Mouse (Mus musculus): Measurements from ENCODE around the gene Rpl3l.

Gene Rpl3l

DNA sequence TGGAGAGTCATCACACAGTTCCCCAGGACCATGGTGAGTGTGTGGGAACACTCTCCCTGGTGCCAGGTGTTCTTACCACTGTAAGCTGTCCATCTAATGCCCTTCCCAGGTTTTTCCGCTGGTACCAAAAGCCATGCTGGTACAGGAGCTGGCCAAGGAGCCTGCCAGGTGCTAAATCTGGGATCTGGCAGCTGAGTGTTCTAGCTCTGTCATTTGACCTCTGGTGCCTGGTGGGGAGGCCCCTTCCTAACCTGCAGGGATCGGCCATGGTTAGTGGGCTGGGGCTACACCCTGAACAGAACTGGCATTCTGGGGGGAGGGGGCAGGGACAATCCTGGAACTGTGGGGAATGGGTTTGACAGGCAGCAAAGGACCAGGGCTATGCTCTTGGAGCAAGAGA, at the start of gene Rpl3l:
Rpl3l (plus strand) TSS at position 203 of the 400 bp plus-strand sequence.
- TF ChIP-seq POU5F1 (IDR thresholded peaks at IDR 0.05; ENCODE audit: borderline replicate concordance, low read length) (no peak), CTCF (conservative IDR thresholded peaks at IDR 0.05; ENCODE audit: low read length) (no peak), NANOG (IDR thresholded peaks at IDR 0.05; ENCODE audit: borderline replicate concordance, low read length) (no peak)
- Histone ChIP-seq H3K9me3 (ENCODE audit: low read length) (no peaks in the 10 kb centered on the region), H3K4me1 (replicated peaks; ENCODE audit: low read depth, low read length) (peaks cover 53% of the 10 kb centered on the region), H3K27me3 (ENCODE audit: insufficient read depth, low read length) (no peaks in the 10 kb centered on the region), H3K36me3 (ENCODE audit: insufficient read depth, low read length) (peaks cover under 1% of the 10 kb centered on the region), H3K4me3 (replicated peaks; ENCODE audit: low read length) (peak within 1 kb of the TSS; percentile 62)

DNA sequence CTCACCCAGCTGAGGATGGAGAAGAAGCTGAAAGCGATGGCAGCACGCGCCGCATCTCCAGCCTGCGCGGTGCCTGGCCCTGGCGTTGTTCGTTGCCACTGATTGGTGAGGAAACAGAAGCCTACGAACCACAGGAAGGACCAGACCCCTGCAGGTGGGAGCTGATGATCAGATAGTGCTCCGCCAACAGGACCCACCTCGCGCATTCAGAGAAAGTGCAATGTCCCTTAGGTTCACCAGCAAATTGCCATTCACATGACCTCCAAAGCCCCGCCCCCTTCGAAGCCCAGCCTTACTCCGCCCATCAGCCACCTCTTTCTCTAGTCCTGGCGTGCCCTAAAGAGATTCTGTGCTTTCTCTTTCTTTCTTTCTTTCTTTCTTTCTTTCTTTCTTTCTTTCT, 41.1 kb upstream of the Rpl3l start:
- H3K36me3 ChIP-seq (ENCODE audit: insufficient read depth, low read length), result peaks cover 10% of the 10 kb centered on the region
- H3K9me3 ChIP-seq (ENCODE audit: low read length), result no peaks in the 10 kb centered on the region
- TF ChIP-seq NANOG (IDR thresholded peaks at IDR 0.05; ENCODE audit: borderline replicate concordance, low read length) (no peak), CTCF (conservative IDR thresholded peaks at IDR 0.05; ENCODE audit: low read length) (no peak), POU5F1 (IDR thresholded peaks at IDR 0.05; ENCODE audit: borderline replicate concordance, low read length) (no peak)
- peaks cover 40% of the 10 kb centered on the region for H3K27me3 ChIP-seq (ENCODE audit: insufficient read depth, low read length)
- peak overlapping the region; percentile 75 for H3K4me3 ChIP-seq (replicated peaks; ENCODE audit: low read length)
- H3K4me1 ChIP-seq (replicated peaks; ENCODE audit: low read depth, low read length), result peaks cover 45% of the 10 kb centered on the region

DNA sequence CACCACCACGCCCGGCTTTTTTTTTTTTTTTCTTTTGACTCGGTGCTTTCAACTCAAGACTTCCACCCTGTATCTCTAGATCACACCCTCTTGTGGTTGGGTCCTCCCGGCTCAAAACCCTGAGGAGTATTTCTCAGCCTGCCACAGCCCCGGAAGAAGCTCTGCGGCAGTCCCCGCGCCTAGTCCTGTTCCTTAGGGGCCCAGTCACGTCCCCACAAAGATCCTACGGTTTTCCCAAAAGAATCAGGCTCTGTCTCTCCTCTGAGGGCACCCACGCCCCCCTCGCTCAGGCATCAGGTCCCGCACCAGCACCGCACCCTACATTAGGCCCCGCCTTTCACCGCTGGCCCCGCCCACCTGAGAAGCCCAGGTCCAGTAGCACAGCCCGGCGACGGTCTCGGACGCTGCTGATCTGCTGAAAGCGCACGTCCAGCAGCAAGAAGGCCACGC, 40.4 kb upstream of the Rpl3l start:
- H3K36me3 ChIP-seq (ENCODE audit: insufficient read depth, low read length), result peaks cover 7% of the 10 kb centered on the region
- no peaks in the 10 kb centered on the region for H3K9me3 ChIP-seq (ENCODE audit: low read length)
- peaks cover 40% of the 10 kb centered on the region for H3K27me3 ChIP-seq (ENCODE audit: insufficient read depth, low read length)
- H3K4me1 ChIP-seq (replicated peaks; ENCODE audit: low read depth, low read length), result peaks cover 49% of the 10 kb centered on the region
- no peak for TF ChIP-seq NANOG (IDR thresholded peaks at IDR 0.05; ENCODE audit: borderline replicate concordance, low read length)
- no peak for TF ChIP-seq CTCF (conservative IDR thresholded peaks at IDR 0.05; ENCODE audit: low read length)
- no peak for TF ChIP-seq POU5F1 (IDR thresholded peaks at IDR 0.05; ENCODE audit: borderline replicate concordance, low read length)
- peak overlapping the region; percentile 69 for H3K4me3 ChIP-seq (replicated peaks; ENCODE audit: low read length)

DNA sequence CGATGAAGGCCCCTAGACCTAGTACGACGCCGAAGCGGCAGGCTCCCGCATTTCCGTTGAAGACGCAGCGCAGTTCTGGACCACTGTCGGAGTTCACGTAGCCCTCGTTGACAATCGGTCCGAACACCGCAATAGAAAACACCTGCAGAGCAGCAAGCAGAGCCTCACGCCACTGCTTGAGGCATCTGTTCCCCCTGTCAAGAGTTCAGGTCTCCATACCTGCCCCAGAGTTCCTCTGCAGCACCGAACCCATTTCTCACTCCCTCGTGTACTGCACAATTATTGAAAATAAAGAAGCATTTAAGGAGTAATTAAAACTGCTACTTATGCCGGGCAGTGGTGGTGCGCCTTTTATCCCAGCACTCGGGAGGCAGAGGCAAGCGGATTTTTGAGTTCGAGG, 40.0 kb upstream of the Rpl3l start:
- H3K4me3 ChIP-seq (replicated peaks; ENCODE audit: low read length), result peak overlapping the region; percentile 69
- H3K36me3 ChIP-seq (ENCODE audit: insufficient read depth, low read length), result peaks cover 8% of the 10 kb centered on the region
- peaks cover 40% of the 10 kb centered on the region for H3K27me3 ChIP-seq (ENCODE audit: insufficient read depth, low read length)
- H3K9me3 ChIP-seq (ENCODE audit: low read length), result no peaks in the 10 kb centered on the region
- peaks cover 53% of the 10 kb centered on the region for H3K4me1 ChIP-seq (replicated peaks; ENCODE audit: low read depth, low read length)
- TF ChIP-seq POU5F1 (IDR thresholded peaks at IDR 0.05; ENCODE audit: borderline replicate concordance, low read length) (no peak), NANOG (IDR thresholded peaks at IDR 0.05; ENCODE audit: borderline replicate concordance, low read length) (no peak), CTCF (conservative IDR thresholded peaks at IDR 0.05; ENCODE audit: low read length) (no peak)

DNA sequence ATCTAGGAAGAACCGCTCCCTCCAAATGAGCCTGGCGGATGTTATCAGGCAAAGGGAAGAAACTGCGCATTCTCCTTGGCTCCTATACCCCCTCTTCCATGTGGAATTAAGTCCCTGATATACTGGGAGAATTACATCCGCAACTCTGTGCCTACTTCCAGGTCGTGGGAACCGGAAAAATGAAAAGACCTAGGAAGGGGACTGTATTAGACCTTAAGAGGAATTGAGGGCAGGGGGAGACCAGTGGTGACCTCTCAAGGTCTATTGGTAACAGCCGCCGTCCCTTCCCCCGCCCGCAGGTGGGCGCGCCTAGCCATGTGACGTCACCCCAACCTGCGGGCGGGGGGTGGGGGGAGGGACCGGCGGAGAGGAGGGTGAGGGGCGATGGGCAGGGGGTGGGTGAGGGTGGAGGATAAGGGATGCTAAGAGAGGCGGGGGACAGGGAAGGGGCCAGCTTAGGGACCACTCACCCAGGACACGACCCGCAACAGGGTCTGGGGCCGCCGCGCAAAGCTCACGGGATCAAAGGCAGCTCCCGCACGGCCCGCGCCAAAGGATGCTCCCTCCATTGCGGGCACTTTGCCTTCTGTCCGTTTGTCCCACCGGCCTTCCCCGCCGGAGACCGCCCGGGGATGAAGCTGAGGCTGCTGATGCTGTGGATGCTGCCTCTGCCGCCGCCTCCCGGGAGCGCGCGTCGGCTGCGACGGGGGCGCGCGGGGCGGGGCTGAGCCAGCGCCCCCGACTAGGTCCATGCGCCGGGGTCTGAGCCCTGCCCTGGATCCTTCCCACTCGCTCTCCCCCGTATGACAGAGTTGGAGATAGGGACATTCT, 38.2 kb upstream of the Rpl3l start, which contains the start of gene Syngr3:
Syngr3 (minus strand) TSS at position 705 of the 831 bp plus-strand sequence.
- Histone ChIP-seq H3K36me3 (ENCODE audit: insufficient read depth, low read length) (peaks cover 22% of the 10 kb centered on the region), H3K4me3 (replicated peaks; ENCODE audit: low read length) (peak within 1 kb of the TSS; percentile 87), H3K4me1 (replicated peaks; ENCODE audit: low read depth, low read length) (peaks cover 67% of the 10 kb centered on the region), H3K9me3 (ENCODE audit: low read length) (no peaks in the 10 kb centered on the region), H3K27me3 (ENCODE audit: insufficient read depth, low read length) (peaks cover 40% of the 10 kb centered on the region)
- no peak for TF ChIP-seq CTCF (conservative IDR thresholded peaks at IDR 0.05; ENCODE audit: low read length)
- TF ChIP-seq NANOG (IDR thresholded peaks at IDR 0.05; ENCODE audit: borderline replicate concordance, low read length), result no peak
- TF ChIP-seq POU5F1 (IDR thresholded peaks at IDR 0.05; ENCODE audit: borderline replicate concordance, low read length), result no peak

DNA sequence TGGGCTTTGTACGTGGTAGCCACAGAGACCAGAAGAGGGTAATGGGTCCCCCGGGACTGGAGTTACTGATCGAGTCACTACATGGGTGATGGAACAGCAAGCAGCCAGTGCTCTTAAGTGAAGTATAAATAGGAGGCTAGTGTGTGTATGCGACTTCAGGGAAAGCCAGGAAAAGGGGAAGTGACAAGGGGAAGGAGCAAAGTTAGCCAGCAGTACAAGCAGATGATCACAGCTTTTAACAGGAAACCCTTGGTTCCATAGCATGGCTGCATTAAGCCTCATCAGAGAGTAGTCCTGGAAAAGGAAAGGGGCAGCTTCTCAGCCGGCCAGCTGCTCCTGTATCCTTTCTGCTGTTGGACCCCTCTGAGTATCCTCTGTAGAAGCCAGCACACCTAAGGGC, 35.2 kb upstream of the Rpl3l start:
- peaks cover 26% of the 10 kb centered on the region for H3K36me3 ChIP-seq (ENCODE audit: insufficient read depth, low read length)
- H3K4me1 ChIP-seq (replicated peaks; ENCODE audit: low read depth, low read length), result peaks cover 62% of the 10 kb centered on the region
- TF ChIP-seq NANOG (IDR thresholded peaks at IDR 0.05; ENCODE audit: borderline replicate concordance, low read length) (no peak), POU5F1 (IDR thresholded peaks at IDR 0.05; ENCODE audit: borderline replicate concordance, low read length) (no peak), CTCF (conservative IDR thresholded peaks at IDR 0.05; ENCODE audit: low read length) (no peak)
- H3K4me3 ChIP-seq (replicated peaks; ENCODE audit: low read length), result no peak overlapping the region
- peaks cover 38% of the 10 kb centered on the region for H3K27me3 ChIP-seq (ENCODE audit: insufficient read depth, low read length)
- no peaks in the 10 kb centered on the region for H3K9me3 ChIP-seq (ENCODE audit: low read length)

DNA sequence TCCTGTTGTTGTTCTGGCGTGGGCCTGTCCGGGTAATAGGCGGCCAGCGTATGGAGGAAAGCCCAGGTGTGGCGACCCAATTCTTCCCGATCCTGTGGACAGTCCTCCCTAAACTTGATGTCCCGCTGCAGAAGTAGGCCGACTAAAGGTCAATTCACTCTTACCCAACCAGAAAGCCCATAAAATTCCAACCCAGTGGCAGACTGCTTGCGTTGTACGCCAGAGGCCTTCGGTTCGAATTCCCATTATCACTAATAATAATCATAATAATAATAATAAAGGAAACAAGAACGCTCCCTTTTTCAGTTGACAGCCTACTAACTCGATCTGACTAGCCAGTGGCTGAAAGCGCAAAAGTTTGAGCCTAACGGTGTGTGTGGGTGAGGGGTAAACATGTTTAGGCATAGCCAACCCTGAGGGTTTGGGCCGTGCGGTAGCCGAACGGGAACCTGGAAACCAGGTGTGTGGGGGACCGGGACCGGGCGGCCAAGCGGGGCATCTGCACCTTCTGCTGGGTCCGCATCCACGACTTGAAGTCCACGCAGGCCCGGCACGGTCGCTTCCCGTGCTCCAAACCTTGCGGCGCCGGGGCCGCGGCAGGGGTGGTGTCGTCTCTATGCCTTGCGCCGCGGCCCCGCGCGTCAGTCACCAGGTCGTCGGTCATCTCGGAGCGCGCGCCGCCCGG, 32.2 kb upstream of the Rpl3l start:
- no peaks in the 10 kb centered on the region for H3K9me3 ChIP-seq (ENCODE audit: low read length)
- H3K36me3 ChIP-seq (ENCODE audit: insufficient read depth, low read length), result peaks cover 43% of the 10 kb centered on the region
- peaks cover 66% of the 10 kb centered on the region for H3K4me1 ChIP-seq (replicated peaks; ENCODE audit: low read depth, low read length)
- H3K27me3 ChIP-seq (ENCODE audit: insufficient read depth, low read length), result peaks cover 8% of the 10 kb centered on the region
- H3K4me3 ChIP-seq (replicated peaks; ENCODE audit: low read length), result peak overlapping the region; percentile 95
- TF ChIP-seq NANOG (IDR thresholded peaks at IDR 0.05; ENCODE audit: borderline replicate concordance, low read length), result no peak
- no peak for TF ChIP-seq CTCF (conservative IDR thresholded peaks at IDR 0.05; ENCODE audit: low read length)

DNA sequence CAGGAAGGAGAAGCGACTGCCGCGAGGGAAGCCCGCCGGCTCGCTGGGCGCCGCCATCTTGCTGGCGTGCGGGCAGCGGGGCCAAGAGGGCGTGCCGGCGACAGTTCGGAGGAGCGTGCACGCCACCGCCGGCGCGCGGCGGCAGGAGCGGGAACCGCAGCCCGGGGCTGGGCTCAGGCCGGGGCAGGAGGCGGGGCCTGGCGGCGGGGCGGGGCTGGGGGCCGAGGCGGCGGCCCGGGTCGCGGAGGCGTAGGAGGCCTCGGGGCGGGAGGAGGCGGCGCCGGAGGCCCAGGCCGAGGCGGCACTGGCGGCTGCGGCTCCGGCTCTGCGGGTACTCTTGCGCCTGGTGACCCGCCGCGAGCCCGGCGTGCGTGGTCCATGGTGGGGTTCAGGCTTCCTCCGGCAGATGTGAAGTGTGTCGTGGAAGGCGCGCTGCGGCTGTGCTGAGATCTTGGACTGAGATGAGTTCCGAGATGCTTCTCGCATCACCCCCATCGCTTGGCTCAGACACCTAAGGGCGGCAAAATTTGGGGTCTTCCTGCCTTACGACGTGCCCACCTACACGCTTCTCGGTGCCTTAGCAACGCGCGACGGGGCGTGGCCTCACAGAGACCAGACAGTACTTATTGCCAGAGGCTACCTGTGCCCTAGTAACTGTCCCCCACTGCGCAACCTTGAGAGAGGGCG, 31.5 kb upstream of the Rpl3l start, which contains the start of the genes Gfer and Noxo1:
Gfer (minus strand) TSS at position 146 of the 687 bp plus-strand sequence.
Noxo1 (plus strand) TSS at position 224 of the 687 bp plus-strand sequence.
- peak within 1 kb of the TSS; percentile 95 for H3K4me3 ChIP-seq (replicated peaks; ENCODE audit: low read length)
- TF ChIP-seq POU5F1 (IDR thresholded peaks at IDR 0.05; ENCODE audit: borderline replicate concordance, low read length), result no peak
- no peak for TF ChIP-seq NANOG (IDR thresholded peaks at IDR 0.05; ENCODE audit: borderline replicate concordance, low read length)
- TF ChIP-seq CTCF (conservative IDR thresholded peaks at IDR 0.05; ENCODE audit: low read length), result no peak
- no peaks in the 10 kb centered on the region for H3K9me3 ChIP-seq (ENCODE audit: low read length)
- peaks cover 50% of the 10 kb centered on the region for H3K36me3 ChIP-seq (ENCODE audit: insufficient read depth, low read length)
- H3K4me1 ChIP-seq (replicated peaks; ENCODE audit: low read depth, low read length), result peaks cover 66% of the 10 kb centered on the region
- peaks cover 2% of the 10 kb centered on the region for H3K27me3 ChIP-seq (ENCODE audit: insufficient read depth, low read length)

Data from E14TG2a.4 (cell line).